Mouse (Mus musculus): ENCODE data around the gene Prc1. TPM values are rescaled to one million over a fixed set of nuclear protein-coding genes. Genes with fewer than 3 reads are reported as not detected.
A peak's percentile ranks its signal among the peaks of the same experiment; 100 is the strongest.

The Prc1 gene
- total RNA-seq, 4 experiments from 2014 or later = 0.51 to 1.9 (median 1.5) TPM

GRCm38 (mm10) chr7:80331433-80331832, 37.2 kb downstream of the Prc1 start:
- DNase-seq (ENCODE audit: low spot score in 2 of 2) = no peak

- no peak for DNase-seq (ENCODE audit: low spot score in 2 of 2)
These were observed 40.6 kb downstream of the Prc1 start for GRCm38 (mm10) chr7:80334848-80335247.

DNA sequence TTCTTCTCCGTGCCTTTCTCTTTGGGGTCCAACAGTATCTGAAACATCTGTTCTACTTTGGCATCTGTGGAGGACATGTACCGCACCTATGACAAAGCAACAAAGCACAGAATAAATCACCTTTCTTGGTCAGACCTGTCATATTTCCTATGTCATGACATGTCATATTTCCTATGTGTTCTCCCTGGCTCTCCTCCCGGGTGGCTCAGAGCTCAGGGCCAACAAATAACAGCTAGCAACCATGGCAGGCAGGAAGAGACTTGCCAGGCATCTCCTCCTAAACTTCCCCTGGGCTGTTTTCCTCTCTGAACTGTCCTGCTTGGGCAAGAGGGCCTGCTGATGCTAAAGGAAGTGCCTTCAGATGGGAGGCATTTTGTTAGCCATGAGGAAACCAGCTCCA, 42.7 kb downstream of the Prc1 start:
- DNase-seq (ENCODE audit: low spot score in 2 of 2) = no peak

DNA sequence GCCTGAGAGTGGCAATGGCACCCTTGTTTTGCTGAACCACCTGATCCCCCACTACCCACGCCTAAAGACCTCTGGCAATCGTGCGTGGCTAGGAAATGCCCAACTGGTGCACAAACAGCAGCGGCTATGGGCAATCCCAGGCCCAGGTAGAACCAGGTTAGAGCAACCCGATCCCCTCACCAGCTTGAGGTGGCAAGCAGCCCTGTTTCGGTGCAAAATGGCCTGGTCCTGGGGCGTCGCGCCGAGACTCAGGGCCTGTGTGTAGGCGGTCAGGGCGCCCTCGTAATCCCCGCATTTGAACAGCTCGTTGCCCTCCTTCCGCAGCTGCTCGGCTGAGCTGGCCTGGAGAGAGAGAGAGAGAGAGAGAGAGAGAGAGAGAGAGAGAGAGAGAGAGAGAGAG, 45.1 kb downstream of the Prc1 start:
- DNase-seq (ENCODE audit: low spot score in 2 of 2) = no peak

DNA sequence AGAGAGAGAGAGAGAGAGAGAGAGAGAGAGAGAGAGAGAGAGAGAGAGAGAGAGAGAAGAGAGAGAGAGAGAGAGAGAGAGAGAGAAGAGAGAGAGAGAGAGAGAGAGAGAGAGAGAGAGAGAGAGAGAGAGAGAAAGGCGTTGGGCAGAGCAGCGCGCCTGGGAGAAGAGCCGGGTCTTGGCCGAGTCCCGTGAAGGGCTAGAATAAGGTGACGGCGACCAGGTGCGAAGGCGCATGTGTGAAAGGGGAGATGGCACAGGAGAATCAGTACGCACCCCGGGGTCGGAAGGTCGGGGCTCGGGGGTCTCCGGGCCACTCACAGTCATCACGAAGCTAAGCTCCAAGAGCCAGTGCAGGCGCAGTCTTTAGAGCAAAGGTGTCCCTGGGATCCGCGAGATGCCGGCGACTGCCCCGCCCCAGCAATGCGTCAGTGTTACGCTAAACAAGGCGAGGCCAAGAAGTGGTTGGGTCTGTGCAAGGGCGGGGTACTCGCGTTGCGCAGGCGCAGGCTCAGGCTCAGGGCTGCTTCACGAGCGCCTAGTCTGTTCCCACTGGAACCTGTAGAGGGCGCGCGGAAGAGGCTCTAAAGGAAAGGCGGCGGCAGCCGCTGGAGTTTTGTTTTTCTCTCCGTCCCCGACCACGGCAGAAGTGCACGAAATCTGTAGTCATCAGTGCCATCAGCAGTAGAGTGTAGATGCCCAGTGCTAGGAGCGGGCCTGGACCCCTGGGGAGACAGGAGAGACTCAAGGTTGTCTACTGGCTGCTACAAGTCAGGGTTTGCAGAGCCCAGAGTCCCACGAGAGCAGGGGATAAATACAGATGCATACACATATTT, 45.8 kb downstream of the Prc1 start:
- peak; percentile 97 to 99 for DNase-seq (ENCODE audit: low spot score in 2 of 2)

GRCm38 (mm10) chr7:80340793-80341192, 46.5 kb downstream of the Prc1 start, which contains the start of gene Unc45a:
Gene Unc45a (minus strand): TSS chr7:80341005.
- peak in 1 of 2 experiments; percentile 58 for DNase-seq (ENCODE audit: low spot score in 2 of 2)

- DNase-seq (ENCODE audit: low spot score in 2 of 2) = no peak
These were observed 47.5 kb downstream of the Prc1 start for GRCm38 (mm10) chr7:80341793-80342192.

DNA sequence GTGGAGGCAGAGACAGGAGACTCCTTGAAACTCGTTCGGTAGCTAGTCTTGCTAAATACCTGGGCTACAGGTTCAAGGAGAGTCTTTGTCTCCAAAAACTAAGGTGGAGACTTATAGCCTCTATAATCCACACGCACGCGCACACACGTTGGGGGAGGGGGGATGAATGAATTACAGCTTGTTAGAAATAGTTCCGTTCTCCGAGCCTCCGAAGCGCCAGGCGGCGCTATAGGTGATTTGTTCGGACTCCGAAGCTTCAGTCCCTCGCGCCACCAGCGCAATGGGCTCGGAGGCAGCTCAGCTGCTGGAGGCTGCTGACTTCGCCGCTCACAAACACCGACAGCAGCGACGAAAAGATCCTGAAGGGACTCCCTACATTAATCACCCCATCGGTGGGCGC, 48.6 kb downstream of the Prc1 start, which contains the start of gene Hddc3:
TSS of gene Hddc3 (plus strand) at position 247 of the 400 bp plus-strand sequence.
- peak; percentile 93 to 97 for DNase-seq (ENCODE audit: low spot score in 2 of 2)

DNA sequence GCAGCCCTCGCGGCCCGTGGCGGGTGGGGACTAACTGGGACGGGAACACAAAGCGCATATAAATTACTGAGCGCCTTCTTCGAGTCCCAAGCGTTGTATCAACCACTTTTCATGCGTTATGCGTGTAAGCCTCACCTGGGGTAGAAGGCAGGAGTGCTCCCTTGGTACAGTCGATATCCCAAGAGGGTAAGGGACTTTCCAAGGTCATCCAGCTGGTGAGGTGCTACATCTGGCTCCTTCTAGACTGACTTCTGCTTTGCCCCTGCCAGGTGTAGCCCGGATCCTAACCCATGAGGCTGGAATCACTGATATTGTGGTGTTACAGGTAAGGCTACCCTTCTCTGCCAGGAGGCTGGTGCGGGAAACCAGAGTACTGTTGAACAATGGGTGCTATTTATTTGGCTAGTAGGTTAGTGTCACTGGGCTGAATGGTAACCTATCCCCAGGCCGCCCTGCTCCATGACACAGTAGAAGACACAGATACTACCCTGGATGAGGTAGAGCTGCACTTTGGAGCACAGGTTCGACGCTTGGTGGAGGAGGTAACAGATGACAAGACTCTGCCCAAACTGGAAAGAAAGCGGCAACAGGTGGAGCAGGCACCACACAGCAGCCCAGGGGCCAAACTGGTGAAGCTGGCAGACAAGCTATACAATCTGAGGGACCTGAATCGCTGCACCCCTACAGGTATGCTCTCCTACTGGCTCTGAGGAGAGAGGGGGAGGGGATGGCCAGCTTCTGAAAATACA, 49.2 kb downstream of the Prc1 start:
- DNase-seq (ENCODE audit: low spot score in 2 of 2) = no peak

- DNase-seq (ENCODE audit: low spot score in 2 of 2) = no peak
These were observed 51.9 kb downstream of the Prc1 start for GRCm38 (mm10) chr7:80346173-80346572.

DNA sequence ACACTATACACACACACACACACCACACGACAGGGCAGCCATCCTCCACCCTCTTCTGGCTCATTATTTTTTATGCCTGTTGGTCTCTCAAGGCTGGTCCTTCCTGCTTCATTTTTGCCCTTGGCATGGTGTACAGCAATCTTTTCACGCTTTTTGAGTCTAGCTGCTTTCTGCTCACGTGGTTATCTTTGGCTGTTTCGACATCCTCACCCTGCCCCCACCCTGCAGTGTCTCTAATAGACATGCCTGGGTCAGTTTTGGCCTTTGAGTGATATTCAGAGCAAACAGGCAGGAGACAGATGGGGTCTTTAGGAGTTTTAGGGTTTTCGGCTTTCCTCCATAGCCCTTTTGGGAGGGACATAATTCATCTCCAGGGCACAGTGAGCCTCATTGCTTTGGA, 52.6 kb downstream of the Prc1 start:
- no peak for DNase-seq (ENCODE audit: low spot score in 2 of 2)

DNA sequence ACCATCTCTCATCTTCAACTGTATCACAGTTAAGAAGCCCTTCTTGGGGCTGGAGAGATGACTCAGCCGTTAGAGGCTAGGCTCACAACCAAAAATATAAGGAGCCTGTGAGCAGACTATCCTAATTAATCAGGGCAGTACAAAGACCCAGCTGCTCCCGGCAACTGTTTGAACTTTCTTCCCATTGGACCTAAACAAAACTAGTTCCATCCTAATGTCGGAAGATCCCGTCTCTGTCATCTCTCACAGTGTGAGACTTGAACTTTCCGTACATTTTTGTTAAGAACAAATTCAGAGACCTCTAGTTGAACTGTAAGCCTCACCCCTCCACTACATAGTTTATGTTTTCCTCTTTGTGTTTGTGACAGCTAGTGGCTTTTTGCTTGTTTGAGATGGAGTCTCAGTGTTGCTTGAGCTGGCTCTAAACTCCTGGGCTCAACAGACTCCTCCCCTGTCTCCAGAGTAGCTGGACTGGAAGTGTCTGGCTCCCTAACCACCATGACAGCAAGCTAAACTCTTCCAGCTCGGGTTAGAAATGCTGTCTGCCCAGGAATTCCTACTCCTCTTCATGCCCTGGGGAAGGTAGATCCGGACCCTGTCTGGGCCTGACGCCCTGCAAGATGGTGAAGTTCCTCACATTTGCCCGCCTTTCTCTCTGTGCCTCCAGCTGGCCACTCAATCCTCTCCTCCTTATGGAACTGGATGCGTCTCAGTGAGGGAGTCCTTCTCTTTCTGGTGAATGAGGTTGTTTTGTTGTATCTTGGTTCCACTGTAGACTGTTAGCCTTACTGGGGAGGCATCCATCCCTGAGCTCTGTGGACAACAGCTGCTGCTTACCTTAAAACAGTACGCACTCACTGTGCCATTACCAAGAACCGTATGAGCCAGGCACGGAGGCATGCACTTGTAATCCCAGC, 53.7 kb downstream of the Prc1 start:
- DNase-seq (ENCODE audit: low spot score in 2 of 2) = no peak

GRCm38 (mm10) chr7:80350808-80351207, 56.6 kb downstream of the Prc1 start:
- no peak for DNase-seq (ENCODE audit: low spot score in 2 of 2)

GRCm38 (mm10) chr7:80352920-80353319, 58.7 kb downstream of the Prc1 start:
- no peak for DNase-seq (ENCODE audit: low spot score in 2 of 2)

DNA sequence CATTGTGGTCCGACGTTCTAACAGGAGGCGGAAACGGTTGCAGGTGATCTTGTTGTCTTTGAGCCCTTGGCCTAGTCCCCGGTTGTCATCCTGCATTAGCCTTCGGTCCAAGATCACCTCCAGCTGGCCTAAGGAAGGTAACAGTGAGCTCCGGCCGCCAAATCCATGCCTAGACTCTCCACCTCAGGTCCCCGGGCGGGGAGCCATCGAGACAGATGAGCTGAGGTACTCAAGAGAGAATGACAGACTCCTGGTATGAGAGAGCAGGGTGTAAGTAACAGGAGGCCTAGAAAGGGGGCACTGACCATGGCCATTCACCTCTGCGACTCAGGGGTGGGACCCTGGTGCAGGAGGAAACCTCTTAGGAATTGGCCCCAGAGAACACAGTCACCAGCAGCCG, 62.1 kb downstream of the Prc1 start:
- DNase-seq (ENCODE audit: low spot score in 2 of 2) = no peak

DNA sequence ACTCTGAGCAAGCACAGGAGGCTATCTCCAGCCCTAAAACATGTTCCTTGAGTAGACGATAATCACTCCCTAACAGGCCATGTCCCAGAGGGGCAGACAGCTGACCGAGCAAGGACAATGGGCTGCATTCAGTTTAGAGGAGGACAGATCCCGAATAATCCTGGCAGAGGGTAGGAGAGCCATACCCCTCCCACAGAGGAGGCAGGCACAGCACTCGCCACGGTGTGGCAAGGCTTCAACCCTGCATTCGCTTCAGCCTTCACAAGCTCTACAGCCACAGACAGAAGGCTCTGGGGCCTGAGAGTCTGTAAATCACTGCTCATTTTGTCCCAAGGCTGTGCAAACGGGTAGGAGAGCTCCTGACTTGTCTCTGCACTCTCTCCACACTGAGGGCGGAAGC, 62.9 kb downstream of the Prc1 start:
- DNase-seq (ENCODE audit: low spot score in 2 of 2) = peak; percentile 46 to 67

- no peak for DNase-seq (ENCODE audit: low spot score in 2 of 2)
These were observed 63.8 kb downstream of the Prc1 start for GRCm38 (mm10) chr7:80358039-80358438.

DNA sequence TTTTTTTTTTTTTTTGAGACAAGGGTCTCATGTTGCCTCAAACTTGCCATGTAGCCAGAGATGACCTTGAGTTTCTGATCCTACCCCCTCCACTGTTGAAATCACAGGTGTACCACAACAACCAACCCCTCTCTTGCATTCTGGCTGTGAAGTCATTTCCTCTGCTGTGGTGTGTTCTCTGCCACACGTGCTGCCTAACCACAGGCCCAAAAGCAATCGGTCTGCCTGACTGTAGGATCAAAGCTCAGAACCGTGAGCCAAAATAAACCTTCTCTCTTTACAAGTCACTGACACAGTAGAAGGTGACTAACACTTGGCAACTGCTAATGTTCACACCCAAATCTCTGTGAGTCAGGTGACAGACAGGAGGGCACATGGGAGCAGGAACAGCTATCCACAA, 66.2 kb downstream of the Prc1 start:
- no peak for DNase-seq (ENCODE audit: low spot score in 2 of 2)

- no peak for DNase-seq (ENCODE audit: low spot score in 2 of 2)
These were observed 71.5 kb downstream of the Prc1 start for GRCm38 (mm10) chr7:80365759-80366158.
